Mouse (Mus musculus) brain, embryonic 14.5 days (tissue): Measurements from ENCODE around the gene Gpx2.

Source experiments
- CTCF ChIP-seq: fragments of 200-500 bp; IDR thresholded peaks from 2 replicates; pipeline ENCODE4 v1.5.1; 2012; ENCODE audit warnings: inconsistent platforms, mild to moderate bottlenecking, moderate library complexity, borderline replicate concordance; ENCODE audit not compliant: insufficient read depth, insufficient read length; ENCODE audit errors: extremely low read depth
- POLR2A ChIP-seq: fragments of 200-500 bp; IDR thresholded peaks from 2 replicates; pipeline ENCODE4 v1.6.1; 2012; ENCODE audit warnings: mild to moderate bottlenecking, inconsistent platforms, borderline replicate concordance; ENCODE audit not compliant: poor library complexity, insufficient read depth, insufficient read length, severe bottlenecking; ENCODE audit errors: extremely low read depth

DNA sequence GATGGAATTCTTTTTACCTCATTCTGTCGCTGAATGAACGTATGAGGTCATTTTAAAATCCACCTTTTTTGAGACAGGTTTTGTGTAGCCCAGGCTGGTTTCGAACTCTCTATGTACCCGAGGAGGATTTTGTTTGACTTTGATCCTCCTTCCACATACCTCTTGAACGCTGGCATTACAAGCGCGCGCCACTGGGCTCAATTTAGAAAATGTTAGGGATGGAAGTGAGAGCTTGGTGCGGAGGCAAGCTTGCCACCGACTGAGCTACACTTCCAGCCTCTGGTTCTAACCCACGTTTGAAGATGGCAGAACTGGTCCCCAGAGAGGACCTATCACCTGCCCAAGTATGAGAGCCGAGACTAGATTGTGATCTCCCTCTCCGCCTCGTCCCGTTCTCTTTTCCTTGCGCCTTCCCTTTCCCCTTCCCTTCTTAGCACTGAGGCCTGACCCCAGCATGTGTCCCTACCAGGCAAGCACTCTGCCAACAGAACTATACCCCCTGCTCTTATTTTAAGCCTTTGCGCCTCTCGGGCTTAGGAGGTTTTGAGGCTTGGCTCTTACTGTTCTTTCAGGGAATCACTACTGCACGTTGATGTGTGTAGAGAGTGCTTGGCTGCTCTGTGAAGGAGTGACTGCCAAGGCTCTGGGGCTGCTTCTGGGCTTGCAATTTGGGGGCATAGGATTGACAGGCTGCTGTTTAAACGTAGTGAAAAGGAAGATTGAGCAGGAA is 29.3 kb downstream of the Gpx2 start:
- TF ChIP-seq CTCF, result no peak
- no peak for TF ChIP-seq POLR2A
